Mouse (Mus musculus) layer of hippocampus, postnatal 10 days (tissue): ENCODE measurements around the gene Gfra1. TPM values are rescaled to one million over a fixed set of nuclear protein-coding genes. Genes with fewer than 3 reads are reported as not detected.

ENCODE experiments used
- DNase-seq, 2 experiments: peaks; one replicate each; pipeline ENCODE4 v3.0.0; 2021; ENCODE audit warnings: low spot score in 2 of 2
- total RNA-seq, 2 experiments: library from RNA; stranded (reverse); gene quantifications; 2 replicates each; pipeline ENCODE4 v1.2.3; 2021

Gene Gfra1
- total RNA-seq, 2 experiments from 2014 or later = 50.9 to 52.8 TPM

DNA sequence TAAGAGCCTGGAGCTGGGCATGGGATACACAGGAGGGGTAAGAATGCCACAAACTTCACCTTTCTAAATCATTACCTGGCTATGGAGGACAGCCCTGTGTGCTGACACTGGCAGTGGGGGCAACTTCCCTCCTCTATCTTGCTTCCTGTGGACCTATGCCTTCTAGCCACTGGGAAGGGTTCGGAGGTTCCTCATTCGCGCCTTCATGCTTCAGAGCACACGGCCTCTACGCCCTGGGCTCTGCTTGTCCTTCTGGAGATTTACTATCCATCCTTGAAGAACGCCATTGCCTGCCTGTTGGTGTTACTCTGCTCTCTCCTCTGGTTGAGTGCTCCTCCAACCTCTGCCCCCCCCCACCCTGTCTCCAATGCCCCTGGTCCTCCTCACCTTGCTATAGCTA is 118.9 kb downstream of the Gfra1 start:
- no peak for DNase-seq

DNA sequence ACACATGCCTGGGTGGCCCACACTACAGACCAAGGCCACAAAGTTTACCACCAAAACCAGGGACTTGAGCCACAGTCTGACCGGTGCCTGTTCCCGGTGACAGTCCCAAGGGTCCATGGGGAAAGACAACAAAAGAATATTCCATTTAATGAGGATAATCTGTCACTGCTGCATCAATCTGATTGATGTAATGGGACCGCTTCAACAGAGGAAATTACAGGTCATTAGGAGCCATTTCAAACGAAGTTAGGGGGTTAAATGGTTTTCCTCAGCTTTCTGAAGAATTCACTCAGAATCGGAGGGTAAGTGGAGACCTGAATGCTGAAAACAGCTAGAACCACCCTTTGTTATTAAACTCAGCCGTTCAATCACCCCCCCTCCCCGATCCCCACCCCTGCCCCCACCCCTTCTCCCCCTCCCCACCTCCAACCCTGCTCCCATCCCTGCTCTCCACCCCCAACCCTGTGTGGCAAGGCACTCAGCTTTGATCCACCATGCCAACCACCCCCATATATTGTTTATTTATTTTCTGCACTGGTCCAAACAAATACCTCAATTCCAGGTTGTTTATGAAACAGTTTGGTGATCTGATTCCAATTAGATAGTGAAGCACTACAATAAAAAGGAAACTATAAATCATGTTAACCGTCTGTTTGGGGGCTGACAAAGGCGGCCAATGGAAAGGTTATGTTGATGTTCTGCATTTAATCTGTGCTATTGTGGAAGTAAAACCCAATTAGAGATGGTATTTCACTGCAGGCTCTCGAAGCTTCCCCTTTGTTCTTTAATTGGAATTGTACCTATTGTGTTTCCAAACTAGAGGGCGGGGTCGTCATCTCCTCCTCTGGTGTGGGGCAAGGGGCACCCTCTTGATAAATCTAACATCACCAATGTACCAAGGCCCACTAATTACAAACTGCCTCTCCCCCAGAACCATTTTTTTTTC is 119.9 kb downstream of the Gfra1 start:
- no peak for DNase-seq

DNA sequence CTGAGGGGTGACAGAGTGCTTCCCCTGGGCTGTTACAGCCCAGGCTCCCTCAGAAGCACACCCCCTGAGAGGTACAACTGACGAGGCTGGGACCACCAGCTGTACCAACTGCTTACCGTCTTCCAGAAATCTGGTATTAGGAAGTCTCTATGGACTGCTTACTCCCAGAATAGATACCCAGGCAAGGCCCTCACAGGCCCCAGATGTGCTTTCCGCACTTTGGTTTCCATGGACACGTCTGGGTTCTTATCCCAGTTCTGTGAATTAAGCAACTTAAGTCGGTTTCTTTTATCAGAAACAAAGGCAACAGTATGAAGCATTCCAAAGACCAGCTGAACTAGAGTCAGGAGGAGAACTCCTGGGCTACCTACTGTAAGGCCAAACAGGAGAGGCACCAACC is 126.4 kb downstream of the Gfra1 start:
- DNase-seq = no peak

DNA sequence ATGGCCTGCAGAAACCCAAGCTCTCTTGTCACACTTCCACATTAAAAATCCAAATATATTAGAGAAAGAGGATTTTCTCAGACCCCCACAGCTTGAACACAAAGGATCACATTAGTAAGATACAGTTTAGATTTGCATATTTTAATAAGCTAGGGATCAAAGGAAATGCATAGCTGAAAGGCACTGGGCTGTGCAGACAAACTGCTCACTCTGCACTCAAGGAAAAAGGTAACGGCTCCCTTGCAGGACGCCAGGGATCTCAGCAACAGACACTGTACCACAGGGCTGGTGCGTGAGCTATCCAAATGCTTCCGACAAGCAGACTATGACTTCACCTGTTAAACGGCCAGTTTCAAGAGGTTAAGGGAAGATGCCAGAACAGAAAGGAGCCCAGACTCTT is 127.7 kb downstream of the Gfra1 start:
- DNase-seq = no peak

DNA sequence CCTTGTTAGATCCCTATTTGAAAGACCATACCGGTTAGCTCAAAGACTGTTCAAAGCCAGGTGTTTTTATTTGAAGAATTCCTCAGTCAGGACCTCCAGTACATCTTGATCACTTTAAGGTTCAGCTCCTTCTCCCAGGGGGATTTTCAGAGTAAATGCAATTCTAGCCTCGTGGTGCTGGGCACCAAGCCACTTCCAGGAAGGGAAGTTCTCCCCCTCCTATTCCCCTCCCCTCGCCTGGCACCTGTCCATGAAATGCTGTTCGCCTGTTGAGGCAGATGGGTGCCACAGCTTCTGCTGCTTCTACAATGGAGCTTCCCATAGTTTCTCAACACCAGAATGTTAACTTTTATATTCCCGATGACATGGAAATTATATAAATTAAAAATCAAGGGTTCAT is 139.2 kb downstream of the Gfra1 start:
- DNase-seq = peak; percentile 81 to 82

DNA sequence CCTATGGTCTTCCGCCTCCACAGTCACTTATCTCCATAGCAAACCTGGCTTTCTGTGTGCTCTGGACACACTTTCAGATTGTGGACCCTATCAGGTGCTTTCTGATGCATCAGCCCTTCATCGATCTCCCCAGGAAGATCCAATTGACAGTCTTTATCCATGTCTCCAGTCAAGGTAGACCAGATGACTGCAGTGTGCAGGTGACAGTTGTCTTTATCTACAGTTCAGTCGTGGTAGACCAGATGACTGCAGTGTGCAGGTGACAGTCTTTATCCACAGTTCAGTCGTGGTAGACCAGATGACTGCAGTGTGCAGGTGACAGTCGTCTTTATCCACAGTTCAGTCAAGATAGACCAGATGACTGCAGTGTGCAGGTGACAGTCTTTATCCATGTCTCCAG is 140.0 kb downstream of the Gfra1 start:
- no peak for DNase-seq

DNA sequence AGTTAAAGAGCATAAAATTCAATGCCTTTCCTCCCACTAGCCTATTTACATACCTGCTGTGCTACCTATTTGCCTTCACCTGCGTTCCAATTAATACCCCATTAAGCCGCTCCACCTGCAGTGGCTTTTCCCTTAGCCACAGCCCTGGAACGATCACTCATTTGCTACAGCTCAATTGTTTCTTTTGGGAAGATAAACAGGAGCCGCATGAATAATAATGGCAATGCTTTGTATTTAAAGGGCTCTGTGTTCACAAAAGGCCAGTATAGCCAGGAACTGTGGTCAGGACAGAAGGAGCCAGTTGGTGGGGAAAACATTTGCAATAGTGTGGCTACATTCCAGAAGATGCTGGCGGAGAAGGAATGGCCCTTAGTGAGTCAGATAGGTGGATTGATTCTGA is 141.1 kb downstream of the Gfra1 start:
- no peak for DNase-seq

DNA sequence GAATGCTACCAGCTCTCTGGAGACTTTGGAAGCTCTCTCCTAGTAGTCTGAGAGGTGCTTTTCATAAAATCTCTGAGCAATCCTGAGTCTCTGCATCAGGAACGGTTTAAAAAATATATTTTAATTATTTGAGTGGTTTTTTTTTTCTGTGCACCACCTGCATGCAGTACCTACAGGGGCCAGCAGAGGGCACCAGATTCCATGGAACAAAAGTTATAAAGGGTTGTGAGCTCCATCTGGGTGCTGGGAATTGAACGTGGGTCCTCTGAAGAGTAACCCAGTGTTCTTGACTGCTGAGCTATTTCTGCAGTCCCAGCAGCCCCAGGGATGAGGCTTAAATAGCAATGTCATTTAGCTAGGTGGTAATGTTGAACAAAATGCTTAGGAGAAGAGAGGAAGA is 141.9 kb downstream of the Gfra1 start:
- no peak for DNase-seq

DNA sequence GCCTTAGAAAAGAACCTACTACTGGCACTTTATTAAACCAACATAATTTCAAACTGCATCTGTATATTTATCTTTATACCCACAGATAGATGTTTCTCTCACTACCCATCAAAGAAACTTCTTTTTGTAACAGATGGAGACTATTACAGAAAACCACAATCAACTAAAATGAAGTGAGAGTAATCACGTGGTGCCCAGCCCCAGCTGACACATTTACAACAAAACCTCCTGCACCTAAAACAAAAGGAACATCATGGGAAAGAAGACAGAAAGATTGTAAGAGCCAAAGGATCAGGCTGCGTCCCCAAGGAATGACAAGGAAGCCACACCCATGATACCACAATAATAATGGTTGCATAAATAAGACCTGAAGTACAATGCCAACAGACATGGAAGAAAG is 143.2 kb downstream of the Gfra1 start:
- no peak for DNase-seq

DNA sequence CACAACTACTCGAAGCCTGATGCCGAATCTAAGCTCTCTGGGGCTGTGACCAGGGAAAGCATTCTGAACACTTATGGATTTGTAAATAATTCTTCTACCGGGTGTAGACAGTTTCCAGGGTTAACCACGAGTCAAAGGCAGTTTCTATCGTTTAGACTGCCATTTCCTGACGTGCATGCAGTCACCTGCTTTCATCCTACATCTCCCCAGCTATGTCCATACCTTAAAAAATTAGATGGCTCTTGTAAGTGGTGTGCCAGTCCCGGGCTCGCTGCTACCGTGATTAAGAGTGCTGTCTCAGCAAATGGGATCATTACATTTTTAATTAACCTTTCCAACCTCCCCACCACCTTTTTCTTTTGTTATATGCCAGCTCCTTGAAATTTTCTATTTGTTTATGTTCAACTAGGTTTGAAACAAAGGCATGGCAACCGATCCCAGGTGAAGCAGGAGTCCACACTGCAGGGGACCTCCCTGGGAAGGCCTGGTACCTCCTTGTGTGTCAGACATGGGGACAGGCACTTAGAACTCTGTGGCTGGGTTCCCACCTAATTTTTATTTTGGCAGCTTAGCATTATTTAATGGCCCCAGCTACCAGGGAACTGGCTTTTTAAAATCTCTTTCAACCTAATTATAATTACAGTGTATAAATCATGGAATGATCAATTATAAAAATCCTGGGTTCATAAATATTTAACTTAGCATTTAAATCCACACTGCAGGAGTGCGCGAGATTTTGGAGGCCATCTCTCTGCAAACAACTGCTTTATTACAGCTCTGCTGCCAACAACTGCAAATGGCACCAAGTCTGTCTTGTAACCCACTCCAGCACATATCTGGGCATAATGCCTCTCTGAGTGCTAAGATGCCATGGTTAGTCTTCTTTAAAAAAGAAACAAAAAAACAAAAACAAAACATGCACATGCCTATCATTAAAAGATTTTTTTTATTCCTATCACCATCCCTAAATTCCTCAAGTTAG is 145.1 kb downstream of the Gfra1 start:
- DNase-seq = no peak

DNA sequence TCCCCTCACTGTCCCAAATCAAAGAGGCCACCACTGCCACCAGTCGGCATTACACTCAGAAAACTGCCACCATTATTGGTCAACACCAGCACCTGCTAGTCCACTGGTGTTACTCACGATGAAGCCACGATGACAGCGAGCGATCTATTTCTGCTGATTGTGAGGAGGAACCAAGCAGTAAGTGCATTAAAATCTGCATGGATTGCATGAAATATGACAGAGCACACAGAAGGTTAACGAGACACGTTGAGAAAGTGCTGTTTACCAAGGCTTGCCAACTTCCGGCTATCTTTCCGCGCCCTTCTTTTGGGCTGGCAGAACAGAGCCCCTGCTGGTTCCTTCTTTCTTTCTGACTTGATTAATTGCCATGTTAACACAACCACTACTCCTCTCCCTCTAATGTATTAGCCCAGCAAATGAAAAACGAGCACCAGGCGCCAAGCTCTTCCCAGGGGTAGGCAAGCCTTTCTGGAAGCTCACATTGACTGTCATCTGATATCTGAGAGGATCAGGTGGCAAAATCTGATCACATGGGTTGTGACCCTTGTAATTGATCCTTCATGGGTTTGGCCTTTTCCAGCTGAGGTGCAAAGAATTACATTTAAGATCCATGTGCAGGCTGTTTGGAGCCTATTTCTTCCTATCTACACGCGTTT is 146.0 kb downstream of the Gfra1 start:
- DNase-seq = no peak

DNA sequence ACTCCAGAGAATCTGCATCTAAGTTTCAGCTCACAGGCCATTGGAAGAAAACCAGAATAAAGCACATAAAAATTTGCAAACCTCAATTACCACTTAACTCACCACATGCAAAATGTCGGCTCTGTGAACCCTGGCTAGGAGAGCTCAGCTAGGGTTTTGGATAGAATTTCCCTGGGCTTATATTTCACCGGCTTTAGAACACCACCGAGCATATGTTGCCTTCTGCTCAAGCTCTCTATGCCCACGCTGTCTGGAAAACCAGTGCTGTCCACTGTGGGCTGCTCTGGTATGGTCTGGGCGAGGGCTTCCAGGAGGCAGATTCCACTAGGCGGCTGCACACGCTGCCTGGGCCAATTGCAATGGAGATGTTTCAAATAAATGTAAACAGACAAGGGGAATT is 154.6 kb downstream of the Gfra1 start:
- DNase-seq = no peak

DNA sequence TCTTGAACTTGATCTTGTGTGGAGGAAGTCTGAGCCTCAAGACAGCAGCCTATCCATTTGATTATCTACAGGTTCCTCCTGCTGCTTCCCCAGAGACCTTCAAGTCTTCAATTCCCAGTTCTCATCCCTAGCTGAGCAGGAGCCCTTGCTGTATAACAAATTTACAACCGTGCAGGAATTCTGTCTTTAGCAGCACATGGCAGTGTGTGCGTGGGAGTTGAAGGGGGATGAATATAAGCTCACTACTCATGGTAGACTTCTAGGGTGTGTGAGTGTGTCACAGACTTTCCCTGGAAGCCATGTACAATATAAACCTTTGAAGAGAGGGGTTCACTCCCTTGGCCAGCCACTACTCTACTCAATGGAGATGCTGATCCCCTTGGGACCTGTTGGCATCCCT is 157.8 kb downstream of the Gfra1 start:
- DNase-seq = no peak

DNA sequence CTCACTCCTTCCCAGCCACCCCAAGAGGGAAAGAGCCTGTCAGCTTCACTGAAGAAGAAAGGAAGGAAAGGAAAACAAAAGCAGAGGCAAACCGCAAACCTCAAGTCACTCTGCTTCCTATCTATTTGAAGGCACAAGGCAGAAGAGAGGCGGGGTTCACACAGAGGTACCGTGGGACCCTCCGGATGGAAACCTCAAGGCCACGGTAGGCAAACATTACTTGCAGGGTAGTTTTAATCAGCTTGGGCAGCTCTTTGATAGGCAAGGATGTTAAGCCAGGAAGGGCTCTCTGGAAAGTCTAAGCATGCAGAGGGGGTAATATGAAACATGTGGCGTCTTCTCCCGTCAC is 158.9 kb downstream of the Gfra1 start:
- DNase-seq = no peak

DNA sequence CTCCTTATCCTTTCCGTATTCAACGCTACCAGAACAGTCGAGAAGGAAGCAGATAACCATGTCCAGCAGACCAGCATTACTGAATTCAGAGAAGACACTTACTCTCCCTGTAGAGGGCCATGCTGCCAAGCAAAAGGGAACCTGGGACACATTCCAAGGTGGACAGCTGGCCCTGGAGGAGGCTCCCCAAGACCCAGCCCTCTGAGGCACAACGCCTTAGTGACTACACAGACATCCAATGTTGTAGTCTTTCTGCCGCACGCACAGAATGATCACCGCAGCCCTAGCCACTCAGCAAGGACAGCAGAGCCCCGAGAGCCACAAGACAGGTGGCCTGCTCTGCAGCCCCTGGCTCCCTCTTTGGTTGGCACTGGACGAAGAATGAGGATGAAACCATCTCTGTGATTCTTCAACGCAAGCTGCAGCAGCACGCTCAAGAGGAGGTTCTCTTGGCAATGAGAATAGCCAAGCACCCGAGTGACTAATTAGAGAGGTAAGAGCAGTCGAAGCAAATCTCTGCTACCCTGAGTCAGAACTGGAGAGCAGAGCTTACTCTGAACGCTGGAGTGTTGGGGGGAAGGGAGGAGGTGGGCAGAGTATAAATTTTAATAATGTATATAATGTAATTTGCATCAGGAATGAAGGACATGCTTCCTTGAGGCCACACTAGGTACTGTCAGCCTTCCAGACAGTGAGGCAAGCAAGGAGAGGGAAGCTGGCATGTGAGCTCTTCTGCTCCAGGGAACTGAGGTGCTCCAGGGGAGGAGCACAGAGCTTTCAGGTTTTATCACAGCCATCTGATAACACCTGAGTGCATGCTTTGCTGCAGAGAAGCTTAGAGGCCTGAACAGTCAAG is 159.5 kb downstream of the Gfra1 start:
- DNase-seq = peak; percentile 27 to 32

DNA sequence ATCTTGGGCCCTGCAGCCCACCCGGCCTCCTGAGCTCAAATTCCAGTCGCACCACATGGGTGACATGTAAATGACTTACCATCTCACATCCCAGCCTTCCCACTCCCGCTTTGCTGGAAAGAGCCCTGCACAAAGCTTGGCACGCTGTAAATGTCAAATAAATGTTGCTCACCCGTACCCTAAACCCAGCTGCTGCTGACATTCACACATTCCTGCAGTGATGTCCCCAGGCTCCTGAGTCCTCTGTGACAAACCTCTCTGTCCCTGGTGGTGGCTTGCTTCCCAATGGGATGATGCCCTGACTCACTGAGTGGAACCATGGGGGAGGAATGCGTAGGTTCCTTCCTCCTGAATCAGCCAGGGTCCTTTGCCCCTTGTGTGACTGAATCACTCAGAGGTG is 167.6 kb downstream of the Gfra1 start:
- DNase-seq = no peak

DNA sequence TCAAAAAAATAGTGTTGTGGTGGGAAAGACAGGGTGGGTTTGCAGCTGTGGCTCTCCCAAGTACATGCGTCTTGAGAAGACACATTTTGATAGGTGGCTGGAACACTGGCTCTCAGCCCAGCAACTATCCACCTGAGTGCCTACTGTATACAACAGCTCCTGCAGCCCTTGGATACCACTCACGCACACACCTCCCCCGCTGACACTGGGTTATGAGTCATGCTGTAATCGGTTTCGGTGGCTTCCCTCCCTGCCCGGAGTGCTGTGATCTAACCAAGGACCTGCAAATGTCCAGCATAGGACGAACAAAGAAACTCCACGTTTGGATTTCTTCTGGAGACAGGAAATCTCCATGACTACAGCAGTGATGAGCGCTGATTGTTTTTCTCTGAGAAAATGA is 180.4 kb downstream of the Gfra1 start:
- no peak for DNase-seq

DNA sequence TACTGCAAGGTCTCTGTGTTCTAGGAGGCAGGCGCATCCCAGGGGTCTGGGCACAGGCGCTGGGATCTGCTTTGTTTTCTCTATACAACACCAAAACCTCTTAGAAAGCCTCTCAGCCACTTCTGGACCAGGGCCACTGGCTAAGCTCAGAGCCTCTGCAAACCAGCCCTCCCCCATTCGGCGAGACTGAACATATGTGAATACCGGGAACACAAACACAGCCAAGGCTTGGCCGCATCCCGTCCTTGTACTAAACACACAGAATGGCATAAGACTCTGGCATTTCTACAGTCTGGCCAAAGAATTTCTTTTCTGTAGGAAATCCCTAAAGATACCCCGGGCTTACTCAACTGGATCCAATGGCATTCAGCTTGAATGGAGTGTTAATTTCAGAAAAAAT is 183.9 kb downstream of the Gfra1 start:
- DNase-seq = peak in 1 of 2 experiments; percentile 24

DNA sequence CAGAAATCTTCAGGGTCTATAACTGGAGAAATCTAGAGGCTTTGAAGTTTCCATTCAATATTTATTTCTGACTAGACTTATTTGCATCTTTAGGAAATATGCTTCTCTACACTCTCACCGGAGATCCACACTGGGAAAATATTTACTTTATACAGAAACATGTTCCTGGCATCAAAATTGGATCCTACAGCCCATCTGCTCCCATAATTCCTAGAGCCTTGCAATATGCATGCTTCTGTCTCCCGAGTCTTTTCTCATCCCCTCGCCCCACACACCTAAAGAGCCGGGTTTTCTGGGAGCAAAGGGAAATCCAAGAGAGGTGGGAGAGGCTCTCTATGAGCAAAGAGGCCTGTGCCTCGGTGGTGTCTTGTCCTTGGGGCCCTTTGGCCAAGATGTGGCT is 184.9 kb downstream of the Gfra1 start:
- DNase-seq = no peak

DNA sequence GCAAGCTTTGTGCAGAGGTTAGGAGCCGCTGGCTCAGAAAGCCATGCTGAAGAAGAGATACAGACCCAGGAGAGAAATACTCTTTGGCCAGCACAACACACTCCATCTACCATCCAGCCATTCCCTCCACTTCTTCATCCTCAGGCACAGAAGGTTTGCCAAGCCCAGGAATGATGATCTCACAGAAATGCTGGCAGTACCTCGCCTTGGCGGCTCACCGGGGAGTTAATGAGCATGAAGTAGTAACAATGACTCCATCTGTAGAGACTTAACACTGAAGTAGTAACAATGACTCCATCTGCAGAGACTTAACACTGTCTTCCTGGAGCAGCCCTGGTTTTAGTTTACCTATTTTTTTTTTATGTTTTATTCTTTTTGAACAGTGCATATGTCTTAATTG is 187.2 kb downstream of the Gfra1 start:
- DNase-seq = no peak

DNA sequence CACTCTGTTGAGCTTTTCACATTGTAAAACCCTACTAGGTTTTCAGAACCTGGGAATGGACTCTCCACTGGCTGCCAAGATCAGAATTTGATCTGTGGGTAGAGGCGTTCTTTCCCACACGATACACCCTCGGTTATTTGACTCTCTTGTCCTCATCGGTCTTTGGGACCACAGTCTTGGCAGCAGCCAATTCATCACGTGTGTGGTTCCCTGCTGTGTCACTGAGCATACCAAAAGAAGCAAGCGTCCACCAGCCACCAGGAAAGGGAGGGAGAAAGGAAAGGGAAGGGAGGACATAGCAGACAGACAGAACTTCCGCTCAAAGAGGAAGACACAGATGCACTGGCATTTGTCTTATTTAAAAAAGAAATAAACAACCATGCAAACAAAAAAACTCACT is 189.1 kb downstream of the Gfra1 start:
- DNase-seq = no peak
